Mouse (Mus musculus) G1E (cell line): ENCODE measurements around the gene Gpr183.

Experiments
- CTCF ChIP-seq: IDR thresholded peaks from 2 replicates; pipeline ENCODE4 v1.5.1; 2012; ENCODE audit warnings: low read depth, low read length, inconsistent platforms, mixed read lengths
- GATA1 ChIP-seq: IDR thresholded peaks from 2 replicates; pipeline ENCODE4 v1.6.1; 2012; ENCODE audit warnings: borderline replicate concordance, low read length, inconsistent platforms, mixed read lengths
- TAL1 ChIP-seq: conservative IDR thresholded peaks from 2 replicates; pipeline ENCODE4 v1.6.1; 2012; ENCODE audit warnings: low read depth, low read length, inconsistent platforms, mixed read lengths

DNA sequence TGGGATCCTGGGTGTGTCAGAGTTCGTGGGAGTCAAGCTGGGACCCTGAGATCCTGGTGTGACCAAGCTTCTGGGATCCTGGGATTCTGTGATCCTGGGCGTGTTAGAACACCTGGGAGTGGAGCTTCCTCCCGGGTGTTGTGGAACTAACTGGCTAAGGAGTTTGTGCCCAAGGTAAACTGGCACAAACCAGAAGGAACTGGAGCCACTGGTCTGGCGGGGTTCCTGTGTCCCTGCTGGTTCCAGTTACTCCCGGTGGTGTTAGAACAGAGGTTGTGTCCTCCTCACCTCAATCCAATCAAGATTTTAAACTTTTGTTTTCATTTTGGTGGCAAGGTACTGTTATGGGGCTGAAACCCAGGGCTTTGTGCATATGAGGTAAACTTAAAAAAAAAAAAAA is 18.9 kb downstream of the Gpr183 start:
- no peak for TF ChIP-seq GATA1
- TF ChIP-seq CTCF, result no peak
- TF ChIP-seq TAL1, result no peak
